Mouse (Mus musculus) heart, adult 18-20 months (tissue): ENCODE results near the gene Olfml2a. TPM values are rescaled to one million over a fixed set of nuclear protein-coding genes. Genes with fewer than 3 reads are reported as not detected.

Experiments used
- DNase-seq, 2 experiments: peaks; one replicate each; pipeline ENCODE4 v3.0.0; 2021 to 2022; ENCODE audit warnings: mixed read lengths in 1 of 2
- total RNA-seq, 2 experiments: library from RNA; stranded (reverse); gene quantifications; 2 replicates each; pipeline ENCODE4 v1.2.3; 2021

Olfml2a gene
- total RNA-seq, 2 experiments from 2014 or later, result 2.9 to 4.8 TPM

GRCm38 (mm10) chr2:38983456-38983855 is 51.7 kb downstream of the Olfml2a start:
- no peak for DNase-seq

GRCm38 (mm10) chr2:38986580-38986979 is 54.8 kb downstream of the Olfml2a start:
- DNase-seq, result peak; percentile 82 to 89

GRCm38 (mm10) chr2:38987371-38987770 is 55.6 kb downstream of the Olfml2a start:
- no peak for DNase-seq

GRCm38 (mm10) chr2:38987803-38988510 is 56.2 kb downstream of the Olfml2a start:
- no peak for DNase-seq

- DNase-seq, result no peak
These were observed 57.2 kb downstream of the Olfml2a start for GRCm38 (mm10) chr2:38988929-38989328.

- DNase-seq, result no peak
These were observed 60.2 kb downstream of the Olfml2a start for GRCm38 (mm10) chr2:38992004-38992403.

- no peak for DNase-seq
These were observed 60.7 kb downstream of the Olfml2a start for GRCm38 (mm10) chr2:38992452-38992851.

- DNase-seq, result peak; percentile 91 to 94
These were observed 65.9 kb downstream of the Olfml2a start, which contains the start of gene Wdr38 for GRCm38 (mm10) chr2:38997386-38998374. Gene Wdr38 (plus strand): TSS chr2:38997476.

GRCm38 (mm10) chr2:38999381-38999780 is 67.6 kb downstream of the Olfml2a start:
- DNase-seq, result no peak

- DNase-seq, result no peak
These were observed 68.3 kb downstream of the Olfml2a start for GRCm38 (mm10) chr2:38999910-39000586.

GRCm38 (mm10) chr2:39000587-39000919 is 68.8 kb downstream of the Olfml2a start:
- no peak for DNase-seq

GRCm38 (mm10) chr2:39001866-39002265 is 70.1 kb downstream of the Olfml2a start:
- DNase-seq, result no peak

- DNase-seq, result no peak
These were observed 71.3 kb downstream of the Olfml2a start for GRCm38 (mm10) chr2:39003106-39003505.

- no peak for DNase-seq
These were observed 71.7 kb downstream of the Olfml2a start for GRCm38 (mm10) chr2:39003512-39003911.

GRCm38 (mm10) chr2:39004372-39004771 is 72.6 kb downstream of the Olfml2a start:
- no peak for DNase-seq

- peak; percentile 93 to 95 for DNase-seq
These were observed 73.2 kb downstream of the Olfml2a start, which contains the start of gene Arpc5l for GRCm38 (mm10) chr2:39004880-39005435. Gene Arpc5l (plus strand): TSS chr2:39005348.

- DNase-seq, result no peak
These were observed 73.8 kb downstream of the Olfml2a start, which contains the start of gene Rpl35 for GRCm38 (mm10) chr2:39005574-39006079. Gene Rpl35 (minus strand): TSS chr2:39005624.

- DNase-seq, result no peak
These were observed 74.5 kb downstream of the Olfml2a start for GRCm38 (mm10) chr2:39006149-39006730.

- DNase-seq, result peak; percentile 96
These were observed 76.1 kb downstream of the Olfml2a start for GRCm38 (mm10) chr2:39007865-39008264.

- peak in 1 of 2 experiments; percentile 29 for DNase-seq
These were observed 76.6 kb downstream of the Olfml2a start for GRCm38 (mm10) chr2:39008350-39008851.

GRCm38 (mm10) chr2:39008954-39009365 is 77.2 kb downstream of the Olfml2a start:
- DNase-seq, result peak in 1 of 2 experiments; percentile 49
